Mouse (Mus musculus) midbrain, embryonic 13.5 days (tissue): ENCODE measurements at regions not wholly inside any gene's neighbourhood (a gene's known extent, or its start where the extent isn't known, plus 50 kb on each side); places are given as distances from the start of the nearest gene placed in this dataset.

Source experiments
- ATAC-seq: fragments of 200-750 bp; cut with Nextera tagmentation; 2 replicates; pipeline ENCODE4 v1.8.0; 2017; ENCODE audit warnings: mild to moderate bottlenecking, moderate TSS enrichment, moderate library complexity
- H3K27ac ChIP-seq: fragments of 300-500 bp; sonication (generic); 2 replicates; pipeline ENCODE4 v1.5.1; 2015; ENCODE audit warnings: inconsistent platforms, mild to moderate bottlenecking, moderate library complexity
- H3K27me3 ChIP-seq: fragments of 300-500 bp; sonication (generic); 2 replicates; pipeline ENCODE4 v1.6.1; 2015; ENCODE audit warnings: mild to moderate bottlenecking, inconsistent platforms
- H3K36me3 ChIP-seq: fragments of 300-500 bp; sonication (generic); 2 replicates; pipeline ENCODE4 v1.6.1; 2015; ENCODE audit warnings: mild to moderate bottlenecking, inconsistent platforms
- H3K4me1 ChIP-seq: fragments of 300-500 bp; sonication (generic); replicated peaks from 2 replicates; pipeline ENCODE4 v1.6.1; 2015; ENCODE audit warnings: inconsistent platforms
- H3K4me2 ChIP-seq: fragments of 300-500 bp; sonication (generic); replicated peaks from 2 replicates; pipeline ENCODE4 v1.6.1; 2015; ENCODE audit warnings: moderate library complexity, mild to moderate bottlenecking, inconsistent platforms
- H3K4me3 ChIP-seq: fragments of 300-500 bp; sonication (generic); replicated peaks from 2 replicates; pipeline ENCODE4 v1.5.1; 2015; ENCODE audit warnings: mild to moderate bottlenecking, inconsistent platforms
- H3K9ac ChIP-seq: fragments of 300-500 bp; sonication (generic); replicated peaks from 2 replicates; pipeline ENCODE4 v1.6.1; 2015; ENCODE audit warnings: mild to moderate bottlenecking, inconsistent platforms
- H3K9me3 ChIP-seq: fragments of 300-500 bp; sonication (generic); 2 replicates; pipeline ENCODE4 v1.6.1; 2016; ENCODE audit warnings: mild to moderate bottlenecking, inconsistent platforms
- WGBS: fragments of 180-500 bp; shearing (Covaris S2); methylation state at CpG from one replicate; pipeline ENCODE4 v1.1.7; 2015; 5-methylcytosine and 5-hydroxymethylcytosine counted together

- WGBS = 93% methylated on average over 6 of the region's 6 CpGs
- no peaks in the 10 kb centered on the region for H3K27me3 ChIP-seq
- no peak for ATAC-seq
Observed at GRCm38 (mm10) chr16:93358613-93359012, 245.2 kb downstream of the Setd4 start.

GRCm38 (mm10) chr16:93358166-93358565 lies 245.7 kb downstream of the Setd4 start:
- Histone ChIP-seq H3K4me3 (no peak overlapping the region), H3K27me3 (no peaks in the 10 kb centered on the region), H3K36me3 (no peaks in the 10 kb centered on the region), H3K9ac (no peak overlapping the region), H3K4me1 (no peaks in the 10 kb centered on the region), H3K4me2 (no peak overlapping the region), H3K9me3 (no peaks in the 10 kb centered on the region), H3K27ac (no peak overlapping the region)
- no peak for ATAC-seq
- 90% methylated on average over 4 of the region's 4 CpGs for WGBS

More at GRCm38 (mm10) chr16:93358613-93359012, 245.2 kb downstream of the Setd4 start:
- H3K27ac ChIP-seq = no peak overlapping the region
- no peak overlapping the region for H3K4me3 ChIP-seq
- H3K36me3 ChIP-seq = no peaks in the 10 kb centered on the region
- no peaks in the 10 kb centered on the region for H3K9me3 ChIP-seq
- H3K9ac ChIP-seq = no peak overlapping the region
- no peaks in the 10 kb centered on the region for H3K4me1 ChIP-seq
- H3K4me2 ChIP-seq = no peak overlapping the region

- Histone ChIP-seq H3K27ac (no peak overlapping the region), H3K4me1 (no peaks in the 10 kb centered on the region), H3K9me3 (no peaks in the 10 kb centered on the region), H3K27me3 (no peaks in the 10 kb centered on the region), H3K4me2 (no peak overlapping the region), H3K36me3 (no peaks in the 10 kb centered on the region), H3K4me3 (no peak overlapping the region), H3K9ac (no peak overlapping the region)
- WGBS = 89% methylated on average over 11 of the region's 11 CpGs
- ATAC-seq = no peak
Observed at GRCm38 (mm10) chr16:93355204-93355899, 248.5 kb downstream of the Setd4 start.

GRCm38 (mm10) chr16:93353971-93354370 lies 249.9 kb downstream of the Setd4 start:
- H3K27me3 ChIP-seq = no peaks in the 10 kb centered on the region
- no peak overlapping the region for H3K4me3 ChIP-seq
- no peaks in the 10 kb centered on the region for H3K36me3 ChIP-seq
- no peak for ATAC-seq
- no peak overlapping the region for H3K4me2 ChIP-seq
- H3K27ac ChIP-seq = no peak overlapping the region
- no peaks in the 10 kb centered on the region for H3K9me3 ChIP-seq
- WGBS = 80% methylated on average over 6 of the region's 6 CpGs
- no peaks in the 10 kb centered on the region for H3K4me1 ChIP-seq
- no peak overlapping the region for H3K9ac ChIP-seq

- WGBS = 83% methylated on average over 5 of the region's 5 CpGs
- no peak overlapping the region for H3K9ac ChIP-seq
- ATAC-seq = no peak
- no peaks in the 10 kb centered on the region for H3K4me1 ChIP-seq
- H3K9me3 ChIP-seq = no peaks in the 10 kb centered on the region
- H3K4me3 ChIP-seq = no peak overlapping the region
- no peak overlapping the region for H3K27ac ChIP-seq
- no peak overlapping the region for H3K4me2 ChIP-seq
- H3K27me3 ChIP-seq = no peaks in the 10 kb centered on the region
- H3K36me3 ChIP-seq = no peaks in the 10 kb centered on the region
Observed at GRCm38 (mm10) chr16:93344555-93344954, 259.3 kb downstream of the Setd4 start.

- no peak for ATAC-seq
- Histone ChIP-seq H3K9ac (no peak overlapping the region), H3K27me3 (no peaks in the 10 kb centered on the region), H3K36me3 (no peaks in the 10 kb centered on the region), H3K4me1 (no peaks in the 10 kb centered on the region), H3K9me3 (no peaks in the 10 kb centered on the region), H3K4me3 (no peak overlapping the region), H3K27ac (no peak overlapping the region), H3K4me2 (no peak overlapping the region)
- 86% methylated on average over 2 of the region's 2 CpGs for WGBS
Observed at GRCm38 (mm10) chr16:93342701-93343100, 261.2 kb downstream of the Setd4 start.

- Histone ChIP-seq H3K4me2 (no peak overlapping the region), H3K27ac (no peak overlapping the region), H3K9me3 (no peaks in the 10 kb centered on the region), H3K9ac (no peak overlapping the region), H3K4me3 (no peak overlapping the region), H3K36me3 (no peaks in the 10 kb centered on the region), H3K4me1 (no peaks in the 10 kb centered on the region), H3K27me3 (no peaks in the 10 kb centered on the region)
- ATAC-seq = no peak
- WGBS = 76% methylated on average over 2 of the region's 2 CpGs
Observed at GRCm38 (mm10) chr16:93341791-93342190, 262.1 kb downstream of the Setd4 start.

GRCm38 (mm10) chr16:93338806-93339205 lies 265.1 kb downstream of the Setd4 start:
- ATAC-seq = no peak
- WGBS = 91% methylated on average over 6 of the region's 6 CpGs
- Histone ChIP-seq H3K4me2 (no peak overlapping the region), H3K9me3 (no peaks in the 10 kb centered on the region), H3K27ac (no peak overlapping the region), H3K4me3 (no peak overlapping the region), H3K27me3 (no peaks in the 10 kb centered on the region), H3K9ac (no peak overlapping the region), H3K36me3 (no peaks in the 10 kb centered on the region), H3K4me1 (peaks cover 3% of the 10 kb centered on the region; the same call in 1 of the 2 replicates)

- WGBS = 80% methylated on average over 11 of the region's 11 CpGs
- no peak overlapping the region for H3K4me2 ChIP-seq
- no peaks in the 10 kb centered on the region for H3K36me3 ChIP-seq
- no peaks in the 10 kb centered on the region for H3K9me3 ChIP-seq
- H3K27me3 ChIP-seq = no peaks in the 10 kb centered on the region
- H3K4me1 ChIP-seq = peaks cover 13% of the 10 kb centered on the region
- H3K9ac ChIP-seq = no peak overlapping the region
- H3K4me3 ChIP-seq = no peak overlapping the region
- no peak overlapping the region for H3K27ac ChIP-seq
- no peak for ATAC-seq
Observed at GRCm38 (mm10) chr16:93335322-93336111, 268.3 kb downstream of the Setd4 start.

GRCm38 (mm10) chr16:93333654-93334053 lies 270.2 kb downstream of the Setd4 start:
- H3K4me1 ChIP-seq = peaks cover 19% of the 10 kb centered on the region
- ATAC-seq = no peak
- WGBS = 73% methylated on average over 6 of the region's 6 CpGs
- H3K9me3 ChIP-seq = no peaks in the 10 kb centered on the region
- H3K4me2 ChIP-seq = no peak overlapping the region
- no peak overlapping the region for H3K9ac ChIP-seq
- H3K27ac ChIP-seq = no peak overlapping the region
- no peaks in the 10 kb centered on the region for H3K27me3 ChIP-seq
- H3K36me3 ChIP-seq = no peaks in the 10 kb centered on the region
- H3K4me3 ChIP-seq = no peak overlapping the region

- Histone ChIP-seq H3K9ac (no peak overlapping the region), H3K9me3 (no peaks in the 10 kb centered on the region; the same call in 1 of the 2 replicates), H3K4me2 (no peak overlapping the region), H3K4me3 (no peak overlapping the region), H3K27me3 (no peaks in the 10 kb centered on the region), H3K36me3 (no peaks in the 10 kb centered on the region), H3K27ac (no peak overlapping the region), H3K4me1 (peaks cover 17% of the 10 kb centered on the region)
- 37% methylated on average over 13 of the region's 13 CpGs for WGBS
- ATAC-seq = no peak
Observed at GRCm38 (mm10) chr16:93328680-93329395, 275.0 kb downstream of the Setd4 start.

GRCm38 (mm10) chr16:93324911-93325310 lies 279.0 kb downstream of the Setd4 start:
- no peak for ATAC-seq
- H3K9ac ChIP-seq = no peak overlapping the region
- no peaks in the 10 kb centered on the region for H3K36me3 ChIP-seq
- no peak overlapping the region for H3K4me3 ChIP-seq
- H3K27ac ChIP-seq = no peak overlapping the region
- no peak overlapping the region for H3K4me2 ChIP-seq
- 87% methylated on average over 5 of the region's 5 CpGs for WGBS
- no peaks in the 10 kb centered on the region; the same call in 1 of the 2 replicates for H3K9me3 ChIP-seq
- H3K4me1 ChIP-seq = peaks cover 9% of the 10 kb centered on the region
- no peaks in the 10 kb centered on the region for H3K27me3 ChIP-seq
